Mouse (Mus musculus) right cerebral cortex, postnatal 14 days (tissue): ENCODE measurements around the gene Tmem175.

Experiments used
- DNase-seq: peaks from one replicate; pipeline ENCODE4 v3.0.0; 2022

Gene Tmem175

DNA sequence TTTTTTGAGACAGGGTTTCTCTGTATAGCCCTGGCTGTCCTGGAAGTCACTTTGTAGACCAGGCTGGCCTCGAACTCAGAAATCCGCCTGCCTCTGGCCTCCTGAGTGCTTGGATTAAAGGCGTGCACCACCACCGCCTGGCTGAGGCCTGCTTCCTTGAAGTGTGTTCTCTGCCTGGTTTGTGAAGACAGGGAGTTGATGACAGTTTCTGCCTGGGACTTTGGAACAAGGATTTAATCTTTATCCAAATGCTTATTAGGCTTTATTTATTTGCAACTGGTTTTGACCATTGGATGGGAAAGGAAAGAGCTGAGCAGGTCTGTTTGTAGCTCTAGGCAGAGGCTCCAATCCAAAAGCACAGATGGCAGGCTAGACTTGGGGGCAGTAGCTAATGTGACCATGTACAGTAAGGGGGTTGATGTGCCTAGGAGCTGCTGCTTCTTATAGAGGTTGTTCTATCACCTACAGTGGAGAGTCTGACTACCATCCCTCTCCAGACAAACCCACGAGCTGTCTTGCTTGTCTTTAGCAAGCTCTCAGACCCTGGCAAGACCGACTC lies 48.8 kb downstream of the Tmem175 start:
- DNase-seq = no peak

DNA sequence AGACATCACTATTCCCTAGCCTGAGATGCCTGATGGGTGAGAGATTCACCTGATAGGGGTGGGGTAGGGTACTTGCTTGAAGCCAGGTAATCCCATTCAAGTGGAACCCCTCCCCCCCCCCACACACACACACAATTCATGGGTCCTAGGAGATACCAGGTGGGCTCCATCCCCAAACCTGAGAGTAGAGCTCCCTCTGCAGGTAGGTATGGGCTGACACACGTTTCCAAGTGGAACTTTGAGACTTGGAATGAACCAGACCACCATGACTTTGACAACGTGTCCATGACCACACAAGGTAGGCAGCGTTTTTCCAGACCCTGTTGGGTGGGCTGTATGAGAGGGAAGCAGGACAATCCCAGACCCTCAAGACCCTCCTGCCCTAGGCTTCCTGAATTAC lies 50.3 kb downstream of the Tmem175 start:
- DNase-seq = no peak

DNA sequence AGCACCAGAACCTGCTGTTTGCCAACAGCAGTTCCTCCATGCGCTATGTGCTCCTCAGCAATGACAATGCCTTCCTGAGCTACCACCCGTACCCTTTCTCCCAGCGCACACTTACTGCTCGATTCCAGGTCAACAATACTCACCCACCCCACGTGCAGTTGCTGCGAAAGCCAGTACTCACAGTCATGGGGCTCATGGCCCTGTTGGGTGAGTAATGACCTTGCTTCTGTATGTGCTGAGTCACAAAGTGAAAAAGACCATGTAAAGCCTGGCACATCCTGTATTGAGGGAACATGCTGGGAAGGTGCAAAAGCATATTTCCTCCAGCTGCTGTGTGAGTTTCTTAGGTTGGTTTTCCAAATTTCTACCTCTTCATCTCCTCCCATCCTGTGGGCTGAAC lies 51.3 kb downstream of the Tmem175 start:
- no peak for DNase-seq

DNA sequence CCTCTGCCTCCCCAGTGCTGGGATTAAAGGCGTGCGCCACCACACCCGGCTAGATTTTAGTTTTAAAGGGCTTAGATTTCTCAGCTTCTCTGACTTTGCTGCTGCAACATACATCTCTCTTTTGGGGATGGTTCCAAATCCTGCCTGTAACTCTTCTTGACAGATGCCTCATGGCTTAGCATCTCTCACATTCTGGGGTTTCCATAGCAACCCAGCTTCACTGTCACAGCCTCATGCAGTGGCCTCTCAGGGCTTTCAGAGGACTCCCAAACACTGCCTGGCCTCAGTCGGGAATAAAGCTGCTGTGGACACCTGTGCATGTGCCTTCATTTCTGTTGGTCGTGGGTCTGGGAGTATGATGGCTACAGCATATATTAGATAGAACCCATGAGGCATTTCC lies 59.5 kb downstream of the Tmem175 start:
- DNase-seq = no peak

DNA sequence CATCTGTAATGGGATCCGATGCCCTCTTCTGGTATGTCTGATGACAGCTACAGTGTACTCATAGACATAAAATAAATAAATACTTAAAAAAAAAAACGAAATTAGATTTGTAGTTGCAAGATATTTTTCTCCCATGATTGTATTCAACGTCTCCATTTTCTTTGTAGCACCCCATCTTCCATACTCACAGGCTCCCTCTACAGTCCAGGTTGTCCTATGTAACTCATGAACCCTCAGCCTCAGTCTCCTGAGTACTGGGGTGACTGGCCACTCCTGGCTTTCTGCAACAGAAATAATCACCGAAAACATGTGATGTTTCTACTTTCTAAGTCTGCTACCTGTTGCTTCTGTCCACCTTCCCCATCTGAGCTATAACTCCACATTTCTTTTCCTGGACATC lies 61.6 kb downstream of the Tmem175 start:
- no peak for DNase-seq

DNA sequence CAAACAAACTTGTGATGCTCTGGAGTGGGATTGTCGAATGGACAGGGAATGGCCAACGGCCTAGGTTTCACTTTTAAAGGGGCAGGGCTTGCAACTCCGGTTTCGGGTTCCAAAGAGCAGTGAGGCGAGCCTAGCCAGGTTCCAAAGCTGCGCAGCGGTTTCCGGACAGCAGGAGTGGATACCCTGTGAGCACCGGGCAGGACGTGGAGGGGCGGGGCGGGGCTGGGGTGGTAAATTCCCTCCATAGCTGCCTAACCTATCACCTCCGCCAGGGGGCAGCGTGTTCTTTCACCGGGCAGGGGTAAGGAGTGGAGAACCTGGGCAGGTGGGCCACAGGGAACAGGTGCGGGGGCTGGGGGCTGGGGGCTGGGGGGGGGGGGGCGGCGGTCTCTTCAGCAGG lies 62.7 kb downstream of the Tmem175 start, which contains the start of gene Fgfrl1:
Fgfrl1 (plus strand) TSS at position 112 of the 400 bp plus-strand sequence.
- DNase-seq = no peak

DNA sequence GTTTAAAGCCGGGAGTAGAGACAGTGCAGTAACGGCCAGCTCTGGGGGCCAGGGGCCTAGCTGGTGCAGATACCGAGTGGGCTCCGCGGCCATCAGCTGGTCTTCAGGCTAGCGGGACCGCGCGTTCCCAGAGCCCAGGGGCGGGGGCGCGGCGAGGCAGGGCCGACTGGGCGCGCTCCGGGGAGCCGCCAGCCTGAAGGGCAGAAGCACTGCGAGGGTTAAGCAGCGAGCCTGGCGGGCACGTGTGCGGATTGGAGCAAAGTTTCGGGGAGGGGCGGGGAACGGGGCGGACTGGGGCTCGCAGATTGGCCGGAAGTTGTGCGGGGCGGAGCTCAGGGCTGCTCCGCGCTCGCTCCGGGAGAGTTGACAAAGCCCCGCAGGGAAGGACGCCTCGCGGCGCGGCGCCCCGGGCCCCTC lies 64.3 kb downstream of the Tmem175 start:
- DNase-seq = peak; percentile 81

DNA sequence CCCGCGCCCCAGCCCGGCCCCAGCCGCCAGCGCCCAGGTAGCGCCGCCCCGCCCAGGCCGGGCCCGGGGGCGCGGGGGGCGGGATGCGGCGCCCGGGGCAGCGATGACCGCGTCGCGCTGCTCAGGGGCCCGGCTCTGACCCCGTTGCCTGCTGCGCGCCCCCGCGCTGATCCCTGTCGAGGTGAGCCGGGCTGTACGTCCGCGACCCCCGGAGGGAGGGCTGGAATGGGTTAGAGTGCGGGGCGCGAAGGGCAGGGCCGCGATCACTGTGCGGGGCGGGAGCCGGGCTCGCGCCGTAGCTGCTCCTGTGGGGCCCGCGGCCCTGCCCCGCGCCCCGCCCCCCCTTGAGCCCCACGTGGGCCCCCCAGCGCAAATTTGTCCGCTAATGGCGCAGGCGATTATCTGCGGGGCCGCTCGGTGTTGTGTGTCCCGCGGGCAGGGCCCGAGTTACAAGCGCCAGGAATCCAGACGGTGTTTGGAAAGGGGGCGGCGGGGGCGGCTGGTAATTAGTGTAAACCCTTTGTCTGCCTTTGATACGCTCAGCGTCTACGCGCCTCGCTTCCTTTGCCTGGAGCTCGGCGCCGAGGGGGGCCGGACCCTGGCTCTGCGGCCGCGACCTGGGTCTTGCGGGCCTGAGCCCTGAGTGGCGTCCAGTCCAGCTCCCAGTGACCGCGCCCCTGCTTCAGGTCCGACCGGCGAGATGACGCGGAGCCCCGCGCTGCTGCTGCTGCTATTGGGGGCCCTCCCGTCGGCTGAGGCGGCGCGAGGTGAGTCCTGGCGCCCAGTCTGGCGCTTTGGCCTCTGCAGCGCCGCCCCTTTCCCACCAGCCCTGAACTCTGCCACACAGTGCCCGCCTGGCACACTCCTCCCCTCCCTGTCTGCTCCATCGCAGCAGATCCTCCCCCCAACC lies 65.0 kb downstream of the Tmem175 start:
- peak; percentile 36 for DNase-seq

DNA sequence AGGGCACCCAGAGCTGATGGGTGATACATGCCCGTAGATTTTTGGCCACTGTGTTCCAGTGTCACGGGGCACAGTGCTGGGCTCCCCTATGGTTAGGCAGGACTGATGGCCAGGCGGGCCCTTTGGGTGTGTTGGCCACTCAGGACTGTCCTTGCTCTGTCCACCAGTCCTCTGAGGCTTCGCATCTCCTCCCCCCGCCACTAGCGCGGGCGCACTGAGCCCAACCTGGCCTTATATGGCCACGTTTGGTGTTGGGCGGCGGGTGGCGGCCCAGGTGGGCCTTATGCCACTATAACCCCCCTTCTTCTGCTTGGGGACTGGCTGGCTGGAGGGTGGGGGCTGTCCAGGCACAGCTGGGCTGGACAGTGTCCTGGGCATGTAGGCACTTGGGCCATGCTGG lies 66.3 kb downstream of the Tmem175 start:
- no peak for DNase-seq

DNA sequence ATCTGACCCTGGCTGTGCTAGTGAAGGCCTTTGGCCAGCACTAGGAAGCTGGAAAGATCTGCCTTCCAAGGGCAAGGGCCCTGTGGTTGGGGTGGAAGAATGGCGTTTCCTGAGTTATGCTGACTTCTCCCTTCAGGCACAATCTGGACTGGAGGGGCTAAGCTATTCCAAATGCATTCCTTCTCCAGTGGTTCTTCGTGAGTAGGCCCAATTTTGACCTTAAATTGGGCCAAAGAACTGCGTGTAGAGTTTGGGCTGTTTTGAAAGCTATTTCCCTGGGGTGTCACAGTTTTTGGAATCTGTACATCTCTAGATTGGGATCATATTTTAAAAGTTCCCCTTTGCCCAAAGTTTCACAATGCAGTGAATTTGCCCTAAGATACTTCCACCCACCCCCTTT lies 67.0 kb downstream of the Tmem175 start:
- DNase-seq = no peak

DNA sequence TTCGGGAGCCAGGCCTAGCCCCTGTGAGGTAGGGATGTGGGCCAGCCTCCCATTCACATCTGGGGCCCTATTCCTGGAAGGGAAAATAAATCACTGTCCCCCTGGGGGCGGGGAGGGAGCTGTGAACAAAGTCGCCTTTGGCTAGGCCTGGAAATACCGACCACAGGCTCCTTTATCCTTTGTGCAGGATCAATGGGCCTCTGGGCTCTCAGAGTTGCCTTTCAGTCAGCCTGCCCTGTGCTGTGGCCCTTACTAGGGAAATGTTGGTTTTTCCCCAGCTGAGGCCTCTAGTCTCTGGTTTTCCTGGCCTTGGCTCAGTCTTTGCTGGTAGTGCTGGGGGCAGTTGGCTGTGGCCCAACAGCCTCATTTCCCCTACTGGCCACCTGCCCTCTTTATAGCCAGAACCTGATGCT lies 67.8 kb downstream of the Tmem175 start:
- peak; percentile 41 for DNase-seq
